Mouse (Mus musculus) 3134 (cell line): ENCODE measurements around the gene Nrxn3.

Source experiments
- DNase-seq: peaks from one replicate; pipeline ENCODE4 v3.0.0-alpha.2; 2011; ENCODE audit warnings: low spot score; ENCODE audit not compliant: insufficient read length; ENCODE audit errors: extremely low read depth

Nrxn3 gene

GRCm38 (mm10) chr12:89035984-89036618, 313.4 kb downstream of the Nrxn3 start:
- no peak for DNase-seq

- no peak for DNase-seq
These were observed 317.5 kb downstream of the Nrxn3 start for GRCm38 (mm10) chr12:89040151-89040550.

- no peak for DNase-seq
These were observed 318.9 kb downstream of the Nrxn3 start for GRCm38 (mm10) chr12:89041429-89042107.

GRCm38 (mm10) chr12:89049279-89049678, 326.6 kb downstream of the Nrxn3 start:
- no peak for DNase-seq

GRCm38 (mm10) chr12:89049686-89050085, 327.0 kb downstream of the Nrxn3 start:
- DNase-seq = no peak

- DNase-seq = no peak
These were observed 349.8 kb downstream of the Nrxn3 start for GRCm38 (mm10) chr12:89072436-89072835.

GRCm38 (mm10) chr12:89073167-89073743, 350.6 kb downstream of the Nrxn3 start:
- no peak for DNase-seq

- no peak for DNase-seq
These were observed 352.0 kb downstream of the Nrxn3 start for GRCm38 (mm10) chr12:89074551-89075295.

- no peak for DNase-seq
These were observed 371.3 kb downstream of the Nrxn3 start for GRCm38 (mm10) chr12:89093806-89094479.

GRCm38 (mm10) chr12:89097561-89097960, 374.9 kb downstream of the Nrxn3 start:
- no peak for DNase-seq

GRCm38 (mm10) chr12:89106029-89106733, 383.5 kb downstream of the Nrxn3 start:
- DNase-seq = no peak

GRCm38 (mm10) chr12:89106881-89107584, 384.4 kb downstream of the Nrxn3 start:
- no peak for DNase-seq

GRCm38 (mm10) chr12:89109779-89110335, 387.2 kb downstream of the Nrxn3 start:
- DNase-seq = no peak

GRCm38 (mm10) chr12:89128602-89129001, 405.9 kb downstream of the Nrxn3 start:
- no peak for DNase-seq

GRCm38 (mm10) chr12:89129139-89129907, 406.6 kb downstream of the Nrxn3 start:
- no peak for DNase-seq

GRCm38 (mm10) chr12:89134333-89134732, 411.7 kb downstream of the Nrxn3 start:
- no peak for DNase-seq

GRCm38 (mm10) chr12:89134774-89135307, 412.2 kb downstream of the Nrxn3 start:
- DNase-seq = no peak

- DNase-seq = no peak
These were observed 426.3 kb downstream of the Nrxn3 start for GRCm38 (mm10) chr12:89148974-89149411.
